Mouse (Mus musculus): Measurements from ENCODE around the gene Kcnk13.

- TF ChIP-seq CTCF (IDR thresholded peaks at IDR 0.05; ENCODE audit: low read depth) (no peak), EP300 (optimal IDR thresholded peaks at IDR 0.05) (no peak)
These were observed 97.5 kb downstream of the Kcnk13 start for GRCm38 (mm10) chr12:100061826-100062225.
